Mouse (Mus musculus) limb, embryonic 14.5 days (tissue): Measurements from ENCODE around the gene Ppif. TPM values are rescaled to one million over a fixed set of nuclear protein-coding genes. Genes with fewer than 3 reads are reported as not detected.
A peak's percentile ranks its signal among the peaks of the same experiment; 100 is the strongest.

Experiments used
- ATAC-seq: fragments of 200-750 bp; cut with Nextera tagmentation; 2 replicates; pipeline ENCODE4 v1.8.0; 2017; ENCODE audit warnings: low read depth, moderate number of reproducible peaks, moderate TSS enrichment; ENCODE audit not compliant: low FRiP score
- DNase-seq: peaks from one replicate; pipeline ENCODE4 v3.0.0-alpha.2; 2015; ENCODE audit warnings: low spot score
- H3K27ac ChIP-seq: fragments of 300-500 bp; sonication (generic); replicated peaks from 2 replicates; pipeline ENCODE4 v1.5.1; 2014; ENCODE audit warnings: low read depth, mild to moderate bottlenecking, low read length, moderate library complexity, mixed read lengths
- H3K27me3 ChIP-seq: fragments of 300-500 bp; sonication (generic); 2 replicates; pipeline ENCODE4 v1.6.1; 2014; ENCODE audit warnings: low read length, mixed read lengths; ENCODE audit not compliant: control insufficient read depth, insufficient read depth
- H3K36me3 ChIP-seq: fragments of 300-500 bp; sonication (generic); 2 replicates; pipeline ENCODE4 v1.6.1; 2014; ENCODE audit warnings: mild to moderate bottlenecking, low read length, moderate library complexity, mixed read lengths; ENCODE audit not compliant: control insufficient read depth, insufficient read depth
- H3K4me1 ChIP-seq: fragments of 300-500 bp; sonication (generic); 2 replicates; pipeline ENCODE4 v1.6.1; 2014; ENCODE audit warnings: antibody characterized with exemption, low read length, mixed read lengths; ENCODE audit not compliant: control insufficient read depth, insufficient read depth
- H3K4me2 ChIP-seq: fragments of 300-500 bp; sonication (generic); replicated peaks from 2 replicates; pipeline ENCODE4 v1.6.1; 2014; ENCODE audit warnings: low read depth, mild to moderate bottlenecking, low read length, moderate library complexity; ENCODE audit not compliant: severe bottlenecking
- H3K4me3 ChIP-seq: fragments of 300-500 bp; sonication (generic); replicated peaks from 2 replicates; pipeline ENCODE4 v1.5.1; 2014; ENCODE audit warnings: low read length
- H3K9ac ChIP-seq: fragments of 300-500 bp; sonication (generic); 2 replicates; pipeline ENCODE4 v1.6.1; 2014; ENCODE audit warnings: mild to moderate bottlenecking, low read depth, low read length, moderate library complexity; ENCODE audit not compliant: severe bottlenecking
- H3K9me3 ChIP-seq: fragments of 300-500 bp; sonication (generic); 2 replicates; pipeline ENCODE4 v1.6.1; 2016; ENCODE audit warnings: low read length; ENCODE audit not compliant: control insufficient read depth
- POLR2A ChIP-seq: fragments of 200-500 bp; IDR thresholded peaks from 2 replicates; pipeline ENCODE4 v1.8.0; 2012; ENCODE audit warnings: inconsistent platforms, mild to moderate bottlenecking, moderate library complexity, borderline replicate concordance; ENCODE audit not compliant: insufficient read depth, insufficient read length; ENCODE audit errors: extremely low read depth
- WGBS: fragments of 180-500 bp; shearing (Covaris S2); extraction: QIAGEN DNeasy Blood & Tissue Kit; methylation state at CpG from one replicate; pipeline ENCODE4 v1.1.7; 2014; 5-methylcytosine and 5-hydroxymethylcytosine counted together
- polyA plus RNA-seq, 2 experiments: library from polyadenylated mRNA; depleted of rRNA in 1 of 2; stranded (reverse) in 1 of 2; unstranded in 1 of 2; fragments of >200 nt; fragmentation: Nextera tagmentation in 1 of 2; extraction: Ambion mirVana in 1 of 2; gene quantifications; 2 replicates each; pipeline versions ENCODE4 v1.2.1 to v1.2.3; 2012 to 2014

The Ppif gene
- polyA plus RNA-seq, 2 experiments, result 28.9 to 67.1 TPM

DNA sequence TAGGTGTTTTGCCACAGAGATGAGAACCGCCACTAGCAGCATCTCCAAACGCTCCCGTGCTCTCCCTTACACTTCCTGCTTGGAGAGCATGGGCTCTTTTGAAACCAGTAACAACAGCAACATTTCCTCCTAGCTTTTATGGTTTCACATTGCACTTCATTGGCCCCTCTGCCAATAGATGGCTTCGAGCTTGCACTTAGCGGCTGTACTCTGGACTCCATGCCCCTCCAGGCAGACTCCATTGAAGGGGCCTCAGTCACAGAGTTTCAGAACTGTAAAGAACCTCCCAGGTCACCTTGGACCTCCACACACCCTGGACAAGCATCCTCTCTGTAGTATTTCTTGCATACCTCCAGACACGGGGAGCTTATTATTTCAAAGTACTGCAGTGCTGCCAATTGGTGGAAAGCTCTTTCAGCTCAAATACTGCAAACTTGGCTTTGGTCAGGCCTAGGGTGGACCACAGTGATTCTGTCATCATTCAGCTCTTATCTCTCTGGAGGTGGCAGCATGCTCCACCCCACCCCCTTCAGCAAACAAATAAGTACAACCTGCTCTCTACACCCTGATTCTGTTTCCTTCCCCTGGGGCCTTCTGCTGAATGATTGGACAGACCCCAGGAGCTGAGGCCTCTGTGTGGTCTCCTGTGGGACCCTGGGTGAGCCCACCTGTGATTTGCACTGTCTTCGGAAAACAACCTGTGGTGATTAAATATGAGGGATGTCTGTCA is 7.6 kb upstream of the Ppif start:
- Histone ChIP-seq H3K4me1 (no peaks in the 10 kb centered on the region), H3K4me2 (no peak overlapping the region), H3K27me3 (no peaks in the 10 kb centered on the region), H3K9ac (no peak overlapping the region), H3K27ac (no peak overlapping the region), H3K9me3 (no peaks in the 10 kb centered on the region), H3K36me3 (no peaks in the 10 kb centered on the region), H3K4me3 (no peak overlapping the region)
- ATAC-seq (no peak), DNase-seq (no peak)
- no peak for TF ChIP-seq POLR2A
- 51% methylated on average over 7 of the region's 7 CpGs for WGBS

DNA sequence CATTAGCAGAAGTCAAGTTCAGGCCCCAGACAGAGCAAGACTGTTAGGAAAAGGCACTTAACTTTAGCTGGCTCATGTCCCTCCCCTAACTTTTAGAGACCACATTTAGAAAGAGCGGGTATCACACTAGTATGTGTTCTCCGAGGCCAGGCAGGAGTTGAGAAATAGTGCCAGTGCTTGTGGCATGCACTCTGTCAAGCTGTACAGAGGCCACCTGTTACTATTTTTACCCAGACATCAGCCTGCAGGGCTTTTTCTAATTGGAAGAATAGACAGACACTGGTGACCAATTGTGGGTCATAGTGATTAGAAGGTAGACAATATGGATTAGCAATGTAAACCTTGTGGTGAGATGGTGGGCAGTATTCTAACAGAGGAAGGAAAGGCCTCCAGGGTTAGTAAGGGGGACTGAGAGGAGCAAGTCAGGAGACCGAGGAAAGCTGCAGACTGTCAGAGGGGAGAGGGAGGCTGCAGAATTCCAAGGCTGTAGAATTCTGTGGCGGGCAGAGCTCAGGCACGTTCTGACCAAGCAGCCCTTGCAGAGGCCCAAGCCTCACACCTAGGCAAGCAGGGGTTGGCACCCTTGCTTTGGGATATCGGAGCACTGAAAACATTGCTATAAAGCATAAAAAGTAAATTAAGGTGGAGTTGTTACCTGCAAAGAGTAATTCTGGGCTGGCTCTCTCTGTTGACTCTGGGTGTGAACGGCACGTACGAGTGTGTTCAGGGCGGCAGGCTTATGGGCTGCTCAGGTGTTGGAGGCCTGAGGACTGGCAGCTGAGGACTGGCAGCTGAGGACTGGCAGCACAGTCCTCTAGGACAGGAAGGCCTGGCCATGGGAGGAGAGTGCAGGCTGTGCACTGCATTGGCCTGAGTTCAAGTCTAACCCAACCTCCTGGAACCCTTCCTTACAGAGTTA is 6.7 kb upstream of the Ppif start:
- Histone ChIP-seq H3K4me3 (no peak overlapping the region), H3K36me3 (no peaks in the 10 kb centered on the region), H3K27ac (no peak overlapping the region), H3K27me3 (no peaks in the 10 kb centered on the region), H3K4me2 (no peak overlapping the region), H3K4me1 (no peaks in the 10 kb centered on the region), H3K9ac (no peak overlapping the region), H3K9me3 (no peaks in the 10 kb centered on the region)
- TF ChIP-seq POLR2A, result no peak
- no peak for ATAC-seq
- 78% methylated on average over 10 of the region's 10 CpGs for WGBS
- no peak for DNase-seq

GRCm38 (mm10) chr14:25693271-25693887 is 575 bp upstream of the Ppif start:
- no peak for DNase-seq
- TF ChIP-seq POLR2A, result no peak
- Histone ChIP-seq H3K27me3 (no peaks in the 10 kb centered on the region), H3K4me3 (peak overlapping the region; percentile 88), H3K27ac (peak overlapping the region; percentile 56), H3K4me2 (peak overlapping the region; percentile 95), H3K36me3 (peaks cover 19% of the 10 kb centered on the region), H3K9ac (peak overlapping the region; percentile 78), H3K9me3 (no peaks in the 10 kb centered on the region), H3K4me1 (peaks cover 19% of the 10 kb centered on the region)
- ATAC-seq, result peak; percentile 21; the same call in 1 of the 2 replicates
- WGBS, result 72% methylated on average over 6 of the region's 6 CpGs

DNA sequence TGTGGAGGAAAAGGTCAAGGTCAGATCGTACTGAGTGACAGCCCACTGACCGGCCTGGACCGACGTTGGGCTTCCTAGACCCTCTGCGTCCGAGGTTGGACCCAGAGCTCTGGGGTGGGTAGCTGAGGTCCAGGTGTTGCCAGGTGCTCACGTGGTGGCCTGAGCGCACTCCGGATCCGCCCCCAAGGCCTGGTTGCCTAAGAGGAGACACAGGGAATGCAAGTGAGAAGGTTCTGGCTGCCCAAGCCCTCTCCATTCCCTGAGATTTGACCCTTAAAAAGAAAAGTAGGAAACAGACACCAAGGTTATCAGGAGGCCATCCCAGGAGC is 579 bp downstream of the Ppif start:
- no peak overlapping the region for H3K27ac ChIP-seq

GRCm38 (mm10) chr14:25695059-25695458 is 1.1 kb downstream of the Ppif start:
- DNase-seq, result no peak
- WGBS, result 61% methylated on average over 6 of the region's 6 CpGs
- Histone ChIP-seq H3K4me3 (peak overlapping the region; percentile 88), H3K36me3 (peaks cover 36% of the 10 kb centered on the region), H3K27ac (no peak overlapping the region), H3K27me3 (no peaks in the 10 kb centered on the region), H3K4me2 (peak overlapping the region; percentile 95), H3K9me3 (no peaks in the 10 kb centered on the region), H3K9ac (peak overlapping the region; percentile 78), H3K4me1 (peaks cover 19% of the 10 kb centered on the region)
- TF ChIP-seq POLR2A, result no peak
- no peak for ATAC-seq

More for the DNA sequence above, 579 bp downstream of the Ppif start:
- Histone ChIP-seq H3K36me3 (peaks cover 31% of the 10 kb centered on the region), H3K4me1 (peaks cover 19% of the 10 kb centered on the region), H3K9ac (peak overlapping the region; percentile 78), H3K27me3 (no peaks in the 10 kb centered on the region), H3K4me2 (peak overlapping the region; percentile 95), H3K9me3 (no peaks in the 10 kb centered on the region), H3K4me3 (peak overlapping the region; percentile 88)
- DNase-seq, result no peak
- 0% methylated on average over 10 of the region's 10 CpGs for WGBS
- peak; percentile 3 for ATAC-seq
- no peak for TF ChIP-seq POLR2A
